Mouse (Mus musculus) midbrain, embryonic 16.5 days (tissue): ENCODE data around the gene Clstn1. TPM values are rescaled to one million over a fixed set of nuclear protein-coding genes. Genes with fewer than 3 reads are reported as not detected.

ENCODE experiments used
- ATAC-seq: fragments of 200-750 bp; cut with Nextera tagmentation; 2 replicates; pipeline ENCODE4 v1.8.0; 2017; ENCODE audit warnings: moderate TSS enrichment
- H3K27ac ChIP-seq: fragments of 300-500 bp; sonication (generic); 2 replicates; pipeline ENCODE4 v1.5.1; 2014; ENCODE audit warnings: mild to moderate bottlenecking, low read length, mixed read lengths
- H3K27me3 ChIP-seq: fragments of 300-500 bp; sonication (generic); 2 replicates; pipeline ENCODE4 v1.6.1; 2014; ENCODE audit warnings: low read depth, low read length, mixed read lengths; ENCODE audit not compliant: control insufficient read depth, insufficient read depth
- H3K36me3 ChIP-seq: fragments of 300-500 bp; sonication (generic); 2 replicates; pipeline ENCODE4 v1.6.1; 2014; ENCODE audit warnings: mild to moderate bottlenecking, low read length, moderate library complexity, mixed read lengths; ENCODE audit not compliant: control insufficient read depth, insufficient read depth
- H3K4me1 ChIP-seq: fragments of 300-500 bp; sonication (generic); 2 replicates; pipeline ENCODE4 v1.6.1; 2014; ENCODE audit warnings: mild to moderate bottlenecking, low read length, mixed read lengths; ENCODE audit not compliant: control insufficient read depth, insufficient read depth
- H3K4me2 ChIP-seq: fragments of 300-500 bp; sonication (generic); 2 replicates; pipeline ENCODE4 v1.6.1; 2014; ENCODE audit warnings: mild to moderate bottlenecking, low read length, mixed read lengths
- H3K4me3 ChIP-seq: fragments of 300-500 bp; sonication (generic); 2 replicates; pipeline ENCODE4 v1.5.1; 2014; ENCODE audit warnings: low read depth, mild to moderate bottlenecking, low read length, moderate library complexity, mixed read lengths
- H3K9ac ChIP-seq: fragments of 300-500 bp; sonication (generic); 2 replicates; pipeline ENCODE4 v1.6.1; 2014; ENCODE audit warnings: low read depth, low read length, mixed read lengths
- H3K9me3 ChIP-seq: fragments of 300-500 bp; sonication (generic); replicated peaks from 2 replicates; pipeline ENCODE4 v1.6.1; 2014; ENCODE audit warnings: mild to moderate bottlenecking, low read length, mixed read lengths; ENCODE audit not compliant: control insufficient read depth, poor library complexity, severe bottlenecking
- WGBS: fragments of 180-500 bp; shearing (Covaris S2); extraction: QIAGEN DNeasy Blood & Tissue Kit; methylation state at CpG from one replicate; pipeline ENCODE4 v1.1.7; 2014; 5-methylcytosine and 5-hydroxymethylcytosine counted together
- polyA plus RNA-seq: library from polyadenylated mRNA; unstranded; fragments of >200 nt; fragmentation: Nextera tagmentation; extraction: Ambion mirVana; gene quantifications from 2 replicates; pipeline ENCODE4 v1.2.1, GENCODE M21; 2015

Clstn1 gene
- polyA plus RNA-seq, 1 experiment from 2014 or later = 80.2 TPM

- no peak overlapping the region for H3K9ac ChIP-seq
- 88% methylated on average over 5 of the region's 5 CpGs for WGBS
These were observed 15.1 kb upstream of the Clstn1 start for GRCm38 (mm10) chr4:149571209-149571608.

GRCm38 (mm10) chr4:149571651-149572149 lies 14.6 kb upstream of the Clstn1 start:
- Histone ChIP-seq H3K36me3 (no peaks in the 10 kb centered on the region), H3K9ac (no peak overlapping the region), H3K4me2 (no peak overlapping the region), H3K9me3 (no peaks in the 10 kb centered on the region), H3K27me3 (no peaks in the 10 kb centered on the region), H3K4me3 (no peak overlapping the region), H3K4me1 (peaks cover 4% of the 10 kb centered on the region), H3K27ac (no peak overlapping the region)
- no peak for ATAC-seq
- 57% methylated on average over 8 of the region's 8 CpGs for WGBS

More at GRCm38 (mm10) chr4:149571209-149571608, 15.1 kb upstream of the Clstn1 start:
- no peak for ATAC-seq
- no peak overlapping the region for H3K27ac ChIP-seq
- H3K36me3 ChIP-seq = no peaks in the 10 kb centered on the region
- H3K27me3 ChIP-seq = no peaks in the 10 kb centered on the region
- H3K4me2 ChIP-seq = no peak overlapping the region
- H3K4me1 ChIP-seq = peaks cover 3% of the 10 kb centered on the region
- no peaks in the 10 kb centered on the region for H3K9me3 ChIP-seq
- H3K4me3 ChIP-seq = no peak overlapping the region

DNA sequence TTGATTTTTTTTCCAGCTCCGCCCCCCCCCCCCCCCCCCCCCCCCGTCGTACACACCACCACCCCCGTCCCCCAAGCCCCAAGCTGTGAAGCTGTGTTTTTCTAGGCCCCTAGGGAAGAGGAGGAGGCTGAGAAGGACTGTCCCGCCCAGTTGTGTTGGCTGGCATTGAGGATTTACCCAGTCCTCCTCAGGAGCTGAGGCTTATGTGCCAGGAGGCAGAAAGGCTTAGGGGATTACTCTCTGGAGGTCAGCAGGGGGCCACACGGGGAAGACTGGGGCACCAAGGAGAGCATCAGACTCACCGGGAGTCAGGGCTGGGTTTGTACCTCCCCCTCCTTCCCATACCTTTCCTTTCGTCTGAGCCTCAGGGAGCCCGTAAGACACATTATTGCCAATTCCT lies 13.8 kb upstream of the Clstn1 start:
- no peak overlapping the region for H3K9ac ChIP-seq
- H3K9me3 ChIP-seq = no peaks in the 10 kb centered on the region
- H3K4me2 ChIP-seq = no peak overlapping the region
- no peak overlapping the region for H3K4me3 ChIP-seq
- H3K36me3 ChIP-seq = no peaks in the 10 kb centered on the region
- peaks cover 11% of the 10 kb centered on the region for H3K4me1 ChIP-seq
- ATAC-seq = no peak
- H3K27ac ChIP-seq = no peak overlapping the region
- 26% methylated on average over 5 of the region's 9 CpGs for WGBS
- no peaks in the 10 kb centered on the region for H3K27me3 ChIP-seq

- Histone ChIP-seq H3K9ac (no peak overlapping the region), H3K4me1 (peaks cover 8% of the 10 kb centered on the region; the same call in 1 of the 2 replicates), H3K36me3 (no peaks in the 10 kb centered on the region), H3K27me3 (no peaks in the 10 kb centered on the region), H3K4me2 (no peak overlapping the region), H3K4me3 (no peak overlapping the region), H3K27ac (no peak overlapping the region), H3K9me3 (no peaks in the 10 kb centered on the region)
- WGBS = 53% methylated on average over 8 of the region's 8 CpGs
- ATAC-seq = no peak
These were observed 13.4 kb upstream of the Clstn1 start for GRCm38 (mm10) chr4:149572851-149573250.

DNA sequence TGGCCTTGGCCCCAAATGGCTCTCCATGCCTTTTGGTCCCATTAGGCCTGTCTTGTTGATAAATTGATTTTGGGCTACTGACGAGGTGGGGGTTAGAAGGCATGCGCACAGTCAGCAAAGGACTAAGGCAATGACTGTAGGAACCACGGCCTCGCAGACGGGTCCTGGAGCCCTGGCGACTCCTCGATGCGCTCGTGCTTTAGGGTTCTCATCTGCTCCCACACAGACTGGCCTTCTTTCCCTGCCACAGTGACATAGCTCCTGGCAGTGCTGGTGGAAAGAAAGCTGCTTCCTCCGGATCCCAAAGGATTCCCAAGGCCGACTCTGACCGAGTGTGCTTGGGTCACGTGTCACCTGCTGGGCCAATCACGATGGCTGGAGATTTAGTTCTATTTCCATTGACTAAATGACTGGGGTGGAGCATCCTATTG lies 11.9 kb upstream of the Clstn1 start:
- Histone ChIP-seq H3K4me2 (no peak overlapping the region), H3K27me3 (no peaks in the 10 kb centered on the region), H3K36me3 (no peaks in the 10 kb centered on the region), H3K4me1 (peaks cover 16% of the 10 kb centered on the region; the same call in 1 of the 2 replicates), H3K9me3 (no peaks in the 10 kb centered on the region), H3K4me3 (no peak overlapping the region), H3K27ac (no peak overlapping the region), H3K9ac (no peak overlapping the region)
- WGBS = 64% methylated on average over 14 of the region's 14 CpGs
- no peak for ATAC-seq

DNA sequence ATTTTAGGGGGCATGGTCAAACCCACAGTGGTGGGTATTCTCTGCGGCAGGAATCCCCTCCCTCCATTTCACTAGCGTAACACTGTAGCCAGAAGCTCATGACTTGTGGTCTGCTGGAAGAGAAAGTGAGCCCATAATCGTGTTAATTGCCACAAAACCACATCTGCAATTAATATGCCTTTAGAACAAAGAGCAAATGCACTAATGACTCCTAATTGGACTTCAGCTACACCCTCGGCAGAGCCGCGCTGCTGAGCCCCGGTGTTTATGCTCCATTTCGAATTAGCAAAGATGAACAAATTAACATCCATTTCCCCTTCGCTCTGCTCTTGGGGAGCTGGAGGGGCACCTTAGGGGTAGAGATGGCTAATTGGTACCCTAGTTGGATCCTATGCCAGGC lies 10.2 kb upstream of the Clstn1 start:
- H3K9ac ChIP-seq = no peak overlapping the region
- H3K4me1 ChIP-seq = peaks cover 16% of the 10 kb centered on the region; the same call in 1 of the 2 replicates
- no peak overlapping the region for H3K4me3 ChIP-seq
- no peak for ATAC-seq
- H3K27ac ChIP-seq = no peak overlapping the region
- H3K27me3 ChIP-seq = no peaks in the 10 kb centered on the region
- no peaks in the 10 kb centered on the region for H3K9me3 ChIP-seq
- no peaks in the 10 kb centered on the region for H3K36me3 ChIP-seq
- WGBS = 70% methylated on average over 9 of the region's 9 CpGs
- no peak overlapping the region for H3K4me2 ChIP-seq

DNA sequence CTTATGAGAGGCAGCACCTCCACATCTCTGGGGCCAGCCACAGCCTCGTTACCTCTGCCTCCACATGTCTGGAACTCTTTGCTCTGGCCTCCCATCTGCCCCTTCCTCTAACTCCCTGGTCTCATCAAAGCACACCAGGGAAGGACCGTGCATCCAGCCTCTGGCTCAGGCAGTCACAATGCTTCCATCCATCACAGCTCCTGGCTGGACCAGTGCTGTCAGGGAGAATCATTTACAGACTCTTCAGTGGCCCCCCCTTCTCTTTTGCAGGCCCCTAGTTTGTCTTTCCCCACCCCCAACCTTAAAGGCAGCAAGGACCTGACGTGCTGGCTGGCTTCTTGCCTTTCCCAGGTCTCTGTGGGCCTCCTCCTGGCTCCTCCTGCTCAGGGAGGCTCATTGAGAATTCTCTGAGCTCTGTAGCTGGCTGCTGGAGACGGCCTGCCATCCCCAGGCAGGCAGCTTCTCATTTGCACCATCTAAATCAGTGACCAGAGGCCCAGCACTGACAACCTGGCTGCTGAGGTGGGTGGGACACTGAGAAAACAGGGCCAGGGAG lies 9.2 kb upstream of the Clstn1 start:
- WGBS = 9% methylated on average over 4 of the region's 4 CpGs
- H3K9ac ChIP-seq = peak overlapping the region; percentile 36
- no peaks in the 10 kb centered on the region for H3K9me3 ChIP-seq

GRCm38 (mm10) chr4:149578085-149578681 lies 8.1 kb upstream of the Clstn1 start:
- H3K9me3 ChIP-seq = no peaks in the 10 kb centered on the region
- peaks cover 16% of the 10 kb centered on the region; the same call in 1 of the 2 replicates for H3K4me1 ChIP-seq
- no peaks in the 10 kb centered on the region for H3K27me3 ChIP-seq
- no peak overlapping the region for H3K27ac ChIP-seq
- 0 out of 2 replicates have a peak, but pooled peaks have one; percentile 15 for ATAC-seq
- no peak overlapping the region for H3K9ac ChIP-seq
- no peak overlapping the region for H3K4me3 ChIP-seq
- H3K4me2 ChIP-seq = no peak overlapping the region
- H3K36me3 ChIP-seq = no peaks in the 10 kb centered on the region
- WGBS = 51% methylated on average over 13 of the region's 13 CpGs

More for the DNA sequence above, 9.2 kb upstream of the Clstn1 start:
- peak overlapping the region; percentile 28; the same call in 1 of the 2 replicates for H3K27ac ChIP-seq
- no peaks in the 10 kb centered on the region for H3K36me3 ChIP-seq
- no peaks in the 10 kb centered on the region for H3K27me3 ChIP-seq
- H3K4me1 ChIP-seq = peaks cover 16% of the 10 kb centered on the region; the same call in 1 of the 2 replicates
- ATAC-seq = peak; percentile 46; the same call in 1 of the 2 replicates
- no peak overlapping the region for H3K4me2 ChIP-seq
- no peak overlapping the region for H3K4me3 ChIP-seq

GRCm38 (mm10) chr4:149578831-149579230 lies 7.4 kb upstream of the Clstn1 start:
- H3K9me3 ChIP-seq = no peaks in the 10 kb centered on the region
- no peak overlapping the region for H3K4me2 ChIP-seq
- H3K27ac ChIP-seq = no peak overlapping the region
- no peak overlapping the region for H3K4me3 ChIP-seq
- H3K27me3 ChIP-seq = no peaks in the 10 kb centered on the region
- peaks cover 16% of the 10 kb centered on the region; the same call in 1 of the 2 replicates for H3K4me1 ChIP-seq
- ATAC-seq = 0 out of 2 replicates have a peak, but pooled peaks have one; percentile 11
- WGBS = 16% methylated on average over 7 of the region's 7 CpGs
- H3K9ac ChIP-seq = no peak overlapping the region
- H3K36me3 ChIP-seq = no peaks in the 10 kb centered on the region
